Mouse (Mus musculus) forebrain, postnatal 0 days (tissue): ENCODE measurements around the gene Ssxb6. TPM values are rescaled to one million over a fixed set of nuclear protein-coding genes. Genes with fewer than 3 reads are reported as not detected.
"Not testable (repeated sequence)": the region's sequence is repeated elsewhere in the genome, so short reads cannot be mapped to it uniquely, and the experiment has no call there.

Experiments
- ATAC-seq: fragments of 200-750 bp; cut with Nextera tagmentation; 2 replicates; pipeline ENCODE4 v1.8.0; 2017; ENCODE audit warnings: mild to moderate bottlenecking, moderate library complexity
- DNase-seq: peaks from one replicate; pipeline ENCODE4 v3.0.0-alpha.2; 2015
- H3K27ac ChIP-seq: fragments of 300-500 bp; sonication (generic); 2 replicates; pipeline ENCODE4 v1.5.1; 2014; ENCODE audit warnings: low read depth, mild to moderate bottlenecking, antibody characterized with exemption, low read length, moderate library complexity, mixed read lengths
- H3K27me3 ChIP-seq: fragments of 300-500 bp; sonication (generic); 2 replicates; pipeline ENCODE4 v1.6.1; 2014; ENCODE audit warnings: mild to moderate bottlenecking, low read length, mixed read lengths; ENCODE audit not compliant: insufficient read depth
- H3K36me3 ChIP-seq: fragments of 300-500 bp; sonication (generic); 2 replicates; pipeline ENCODE4 v1.6.1; 2014; ENCODE audit warnings: mild to moderate bottlenecking, moderate library complexity; ENCODE audit not compliant: insufficient read depth
- H3K4me1 ChIP-seq: fragments of 300-500 bp; sonication (generic); 2 replicates; pipeline ENCODE4 v1.6.1; 2014; ENCODE audit warnings: antibody characterized with exemption; ENCODE audit not compliant: insufficient read depth
- H3K4me2 ChIP-seq: fragments of 300-500 bp; sonication (generic); 2 replicates; pipeline ENCODE4 v1.6.1; 2014; ENCODE audit warnings: low read depth, mild to moderate bottlenecking, moderate library complexity
- H3K4me3 ChIP-seq: fragments of 300-500 bp; sonication (generic); 2 replicates; pipeline ENCODE4 v1.5.1; 2014; ENCODE audit warnings: low read depth, low read length, mixed read lengths
- H3K9ac ChIP-seq: fragments of 300-500 bp; sonication (generic); 2 replicates; pipeline ENCODE4 v1.6.1; 2014; ENCODE audit warnings: mild to moderate bottlenecking
- H3K9me3 ChIP-seq: fragments of 300-500 bp; sonication (generic); 2 replicates; pipeline ENCODE4 v1.6.1; 2016; ENCODE audit warnings: low read length
- CTCF ChIP-seq: sonication (generic); IDR thresholded peaks from 2 replicates; pipeline ENCODE4 v1.5.1; 2016; ENCODE audit warnings: antibody characterized with exemption, control low read depth, low read depth
- WGBS: fragments of 180-500 bp; shearing (Covaris S2); extraction: QIAGEN DNeasy Blood & Tissue Kit; methylation state at CpG from one replicate; pipeline ENCODE4 v1.1.7; 2014; 5-methylcytosine and 5-hydroxymethylcytosine counted together
- polyA plus RNA-seq: library from polyadenylated mRNA; unstranded; fragments of >200 nt; fragmentation: Nextera tagmentation; extraction: Ambion mirVana; gene quantifications from 2 replicates; pipeline ENCODE4 v1.2.1, GENCODE M21; 2015
- total RNA-seq: library from RNA; depleted of rRNA; stranded (reverse); fragments of >200 nt; gene quantifications from 2 replicates; pipeline ENCODE4 v1.2.3, GENCODE M21; 2014; rRNA removed

Ssxb6 gene
- total RNA-seq = not detected in 2 replicates
- polyA plus RNA-seq = not detected in 2 replicates

DNA sequence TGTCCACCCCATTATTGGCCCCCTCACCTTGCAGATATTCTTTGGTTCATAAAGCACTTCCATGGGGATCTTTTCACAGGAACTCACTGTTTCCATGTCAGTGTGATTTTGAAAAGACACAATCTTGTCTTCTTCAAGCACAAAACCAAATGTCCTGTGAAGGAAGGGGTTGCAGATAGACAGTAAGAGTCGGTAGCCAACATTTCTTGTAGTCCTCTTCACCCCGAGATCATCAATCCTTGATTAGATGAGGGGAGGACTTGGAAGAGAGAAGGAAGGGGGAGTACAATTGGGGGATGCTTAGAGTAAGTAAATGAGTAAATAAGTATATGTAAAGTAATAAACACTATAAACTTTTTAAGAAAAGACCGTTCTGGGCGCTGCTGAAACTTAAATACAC is at the start of gene Ssxb6:
Gene Ssxb6, minus strand, starts transcription at position 101 of the 400 bp plus-strand sequence.
- not testable (repeated sequence) for H3K4me2 ChIP-seq, H3K4me3 ChIP-seq, ATAC-seq, H3K4me1 ChIP-seq, H3K36me3 ChIP-seq, H3K27me3 ChIP-seq, H3K9me3 ChIP-seq, DNase-seq, H3K27ac ChIP-seq, H3K9ac ChIP-seq
- 78% methylated on average over 4 of the region's 4 CpGs for WGBS

DNA sequence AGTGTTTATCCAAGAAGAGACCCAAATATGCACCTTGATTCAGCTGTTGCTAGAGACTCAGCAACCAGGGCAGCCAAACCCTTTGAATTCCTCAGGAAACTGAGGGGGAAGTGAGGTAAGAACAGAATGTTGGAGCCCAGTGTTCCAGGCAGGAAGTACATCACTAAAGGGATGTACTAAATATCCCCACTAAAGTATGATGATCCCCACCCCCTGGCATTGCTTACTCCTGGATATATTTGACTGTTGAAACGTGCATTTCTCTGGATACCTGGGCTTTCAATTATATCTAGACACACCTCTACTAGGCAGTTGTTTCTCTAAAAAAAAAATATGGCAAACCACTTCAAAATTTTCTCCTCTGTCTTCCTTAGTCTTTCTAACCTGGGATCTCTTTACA is 43.7 kb upstream of the Ssxb6 start, which contains the start of gene Ssxb3:
Gene Ssxb3, minus strand, starts transcription at position 101 of the 400 bp plus-strand sequence.
- not testable (repeated sequence) for ATAC-seq, H3K4me1 ChIP-seq, H3K9me3 ChIP-seq, H3K4me2 ChIP-seq, H3K27me3 ChIP-seq, H3K4me3 ChIP-seq, H3K36me3 ChIP-seq, H3K27ac ChIP-seq, DNase-seq, H3K9ac ChIP-seq
- WGBS = 41% methylated on average over 1 of the region's 1 CpGs

DNA sequence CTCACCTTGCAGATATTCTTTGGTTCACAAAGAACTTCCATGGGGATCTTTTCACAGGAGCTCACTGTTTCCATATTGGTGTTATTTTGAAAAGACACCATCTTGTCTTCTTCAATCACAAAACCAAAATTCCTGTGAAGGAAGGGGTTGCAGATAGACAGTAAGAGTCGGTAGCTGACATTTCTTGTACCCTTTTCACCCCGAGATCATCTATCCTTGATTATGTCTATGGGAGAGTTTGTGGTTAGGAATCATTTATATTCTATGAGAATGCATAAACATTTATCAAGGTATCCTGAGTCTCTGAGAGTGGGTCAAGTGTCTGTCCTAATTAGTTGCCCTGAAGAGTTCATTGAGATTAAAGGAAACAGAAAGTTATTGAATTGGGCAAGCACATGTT is 23.2 kb downstream of the Ssxb6 start, which contains the start of gene Gm14459:
Gene Gm14459, minus strand, starts transcription at position 101 of the 400 bp plus-strand sequence.
- H3K36me3 ChIP-seq = no peaks in the 10 kb centered on the region
- H3K4me3 ChIP-seq = no peak within 1 kb of the TSS
- WGBS = 82% methylated on average over 2 of the region's 2 CpGs
- H3K4me2 ChIP-seq = no peak within 1 kb of the TSS
- H3K9ac ChIP-seq = no peak within 1 kb of the TSS
- no peaks in the 10 kb centered on the region for H3K9me3 ChIP-seq
- ATAC-seq = no peak
- no peak for DNase-seq
- no peaks in the 10 kb centered on the region for H3K4me1 ChIP-seq
- TF ChIP-seq CTCF = no peak
- H3K27me3 ChIP-seq = no peaks in the 10 kb centered on the region
- H3K27ac ChIP-seq = no peak within 1 kb of the TSS

Other genes starting within 250 kb of the Ssxb6 start
- gene Ssxb10, start 220.8 kb downstream of the Ssxb6 start, total RNA-seq = not detected in 2 replicates
- not detected in 2 replicates for gene Ssxb10, start 220.8 kb downstream of the Ssxb6 start, polyA plus RNA-seq
- gene Ssxb9, start 181.3 kb downstream of the Ssxb6 start, total RNA-seq = not detected in 2 replicates
- gene Ssxb9, start 181.3 kb downstream of the Ssxb6 start, polyA plus RNA-seq = not detected in 2 replicates
- gene Ssxb1, start 134.9 kb downstream of the Ssxb6 start, total RNA-seq = not detected in 2 replicates
- gene Ssxb1, start 134.9 kb downstream of the Ssxb6 start, polyA plus RNA-seq = not detected in 2 replicates
- gene Ssxb2, start 86.5 kb downstream of the Ssxb6 start, total RNA-seq = not detected in 2 replicates
- gene Ssxb2, start 86.5 kb downstream of the Ssxb6 start, polyA plus RNA-seq = not detected in 2 replicates
- not detected in 2 replicates for gene Gm14459, start 23.3 kb downstream of the Ssxb6 start, total RNA-seq
- not detected in 2 replicates for gene Gm14459, start 23.3 kb downstream of the Ssxb6 start, polyA plus RNA-seq
- not detected in 2 replicates for gene Ssxb3, start 43.6 kb upstream of the Ssxb6 start, total RNA-seq
- not detected in 2 replicates for gene Ssxb3, start 43.6 kb upstream of the Ssxb6 start, polyA plus RNA-seq
- not detected in 2 replicates for gene Ssxb8, start 142.6 kb upstream of the Ssxb6 start, total RNA-seq
- gene Ssxb8, start 142.6 kb upstream of the Ssxb6 start, polyA plus RNA-seq = not detected in 2 replicates
- not detected in 2 replicates for gene Ssx9, start 200.2 kb upstream of the Ssxb6 start, total RNA-seq
- not detected in 2 replicates for gene Ssx9, start 200.2 kb upstream of the Ssxb6 start, polyA plus RNA-seq